ENCODE assay signal across 8 mouse cellular contexts in the genomic region with DNA sequence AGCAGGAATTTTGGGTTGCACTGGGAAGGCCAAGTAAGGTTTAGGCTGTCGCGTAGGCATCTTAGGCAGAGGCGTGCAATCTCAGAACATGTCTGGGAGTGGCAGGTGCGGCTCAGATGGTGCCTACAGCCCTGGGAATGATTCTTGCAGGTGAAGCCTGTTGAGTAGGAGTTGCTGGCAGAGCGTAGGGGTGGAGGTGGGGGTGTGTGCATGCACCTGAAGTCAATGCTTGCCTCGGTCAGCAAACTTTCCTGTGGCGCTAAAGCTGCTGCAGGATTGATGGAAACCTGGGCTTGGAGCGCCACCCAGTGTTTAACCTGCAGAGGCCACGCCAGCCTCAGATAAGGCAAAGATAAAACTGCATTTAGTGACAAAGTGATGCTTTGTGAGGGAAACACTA.
A peak's percentile ranks its signal among the peaks of the same experiment; 100 is the strongest.
DNase-seq lines count a peak whose midpoint lies in the region; ATAC-seq lines count a peak whose summit lies in the region.

No protein-coding gene starts in this region.

- 5% methylated on average over 9 of the region's 9 CpGs for WGBS in heart, embryonic 15.5 days
- 7% methylated on average over 9 of the region's 9 CpGs for WGBS in liver, embryonic 11.5 days

- peaks cover 8% of the 10 kb centered on the region for H3K4me1 ChIP-seq in heart, embryonic 15.5 days (replicated peaks)
- no peaks in the 10 kb centered on the region for H3K4me1 ChIP-seq in liver, embryonic 11.5 days (replicated peaks; ENCODE audit: control insufficient read depth, insufficient read depth, low read length)

- H3K9me3 ChIP-seq in heart, embryonic 15.5 days (replicated peaks), result no peaks in the 10 kb centered on the region
- H3K9me3 ChIP-seq in liver, embryonic 11.5 days (ENCODE audit: control insufficient read depth, low read length), result no peaks in the 10 kb centered on the region

- no peaks in the 10 kb centered on the region for H3K36me3 ChIP-seq in heart, embryonic 15.5 days
- no peaks in the 10 kb centered on the region for H3K36me3 ChIP-seq in liver, embryonic 11.5 days (ENCODE audit: control insufficient read depth, insufficient read depth, low read length)

- H3K27me3 ChIP-seq in heart, embryonic 15.5 days, result peaks cover 18% of the 10 kb centered on the region
- H3K27me3 ChIP-seq in liver, embryonic 11.5 days (replicated peaks; ENCODE audit: control insufficient read depth, insufficient read depth, low read length), result peaks cover 20% of the 10 kb centered on the region

- DNase-seq in A20 (ENCODE audit: low read depth, low spot score), result peak; percentile 74
- peak; percentile 61 to 64 for DNase-seq in adrenal gland, adult 18-20 months (ENCODE audit: low spot score in 2 of 2)
- DNase-seq in embryo, embryonic 9.5 days (ENCODE audit: extremely low spot score), result peak; percentile 78
- peak; percentile 65 for DNase-seq in kidney, postnatal 14 days
- peak; percentile 54 for DNase-seq in liver, embryonic 11.5 days (ENCODE audit: low spot score)
- peak; percentile 78 for DNase-seq in neural tube, embryonic 10.5 days (ENCODE audit: extremely low spot score, low spot score)
- peak; percentile 81 for DNase-seq in testis, postnatal 10 days (ENCODE audit: low spot score)

- ATAC-seq in heart, embryonic 15.5 days (replicated peaks; ENCODE audit: insufficient number of reproducible peaks, insufficient read depth, low FRiP score, low read depth), result peak; percentile 58; the same call in 1 of the 2 replicates
- peak; percentile 51; the same call in 1 of the 2 replicates for ATAC-seq in liver, embryonic 11.5 days (replicated peaks; ENCODE audit: low FRiP score)

- no peak overlapping the region for H3K9ac ChIP-seq in heart, embryonic 15.5 days
- H3K9ac ChIP-seq in liver, embryonic 11.5 days (ENCODE audit: low read depth, low read length), result no peak overlapping the region

- peak overlapping the region; percentile 65 for H3K4me2 ChIP-seq in heart, embryonic 15.5 days
- H3K4me2 ChIP-seq in liver, embryonic 11.5 days, result peak overlapping the region; percentile 50

- no peak overlapping the region for H3K27ac ChIP-seq in heart, embryonic 15.5 days
- no peak overlapping the region for H3K27ac ChIP-seq in liver, embryonic 11.5 days (ENCODE audit: low read depth, low read length)

- H3K4me3 ChIP-seq in heart, embryonic 15.5 days, result peak overlapping the region; percentile 29
- peak overlapping the region; percentile 6; the same call in 1 of the 2 replicates for H3K4me3 ChIP-seq in liver, embryonic 11.5 days (ENCODE audit: low read depth, low read length)
